Mouse (Mus musculus) hindbrain, embryonic 11.5 days (tissue): ENCODE measurements around the gene Insig1. TPM values are rescaled to one million over a fixed set of nuclear protein-coding genes. Genes with fewer than 3 reads are reported as not detected.

Experiments used
- ATAC-seq: fragments of 200-750 bp; cut with Nextera tagmentation; 2 replicates; pipeline ENCODE4 v1.8.0; 2017; ENCODE audit warnings: mild to moderate bottlenecking, moderate TSS enrichment, moderate library complexity; ENCODE audit not compliant: low FRiP score
- DNase-seq: peaks from one replicate; pipeline ENCODE4 v3.0.0-alpha.2; 2015; ENCODE audit warnings: low spot score
- H3K27ac ChIP-seq: fragments of 300-500 bp; sonication (generic); 2 replicates; pipeline ENCODE4 v1.5.1; 2014; ENCODE audit warnings: mild to moderate bottlenecking, low read depth, low read length
- H3K27me3 ChIP-seq: fragments of 300-500 bp; sonication (generic); 2 replicates; pipeline ENCODE4 v1.6.1; 2014; ENCODE audit warnings: mild to moderate bottlenecking, low read length, moderate library complexity, mixed read lengths; ENCODE audit not compliant: control insufficient read depth, insufficient read depth
- H3K36me3 ChIP-seq: fragments of 300-500 bp; sonication (generic); 2 replicates; pipeline ENCODE4 v1.6.1; 2014; ENCODE audit warnings: mild to moderate bottlenecking, low read length, moderate library complexity, mixed read lengths; ENCODE audit not compliant: control insufficient read depth, insufficient read depth
- H3K4me1 ChIP-seq: fragments of 300-500 bp; sonication (generic); replicated peaks from 2 replicates; pipeline ENCODE4 v1.6.1; 2014; ENCODE audit warnings: low read length, mixed read lengths; ENCODE audit not compliant: control insufficient read depth, insufficient read depth
- H3K4me2 ChIP-seq: fragments of 300-500 bp; sonication (generic); replicated peaks from 2 replicates; pipeline ENCODE4 v1.6.1; 2014; ENCODE audit warnings: mild to moderate bottlenecking, low read depth, low read length
- H3K4me3 ChIP-seq: fragments of 300-500 bp; sonication (generic); 2 replicates; pipeline ENCODE4 v1.5.1; 2014; ENCODE audit warnings: low read depth, low read length
- H3K9ac ChIP-seq: fragments of 300-500 bp; sonication (generic); 2 replicates; pipeline ENCODE4 v1.6.1; 2014; ENCODE audit warnings: low read depth, low read length
- H3K9me3 ChIP-seq: fragments of 300-500 bp; sonication (generic); 2 replicates; pipeline ENCODE4 v1.6.1; 2016; ENCODE audit warnings: low read length; ENCODE audit not compliant: control insufficient read depth
- WGBS: fragments of 180-500 bp; shearing (Covaris S2); extraction: QIAGEN DNeasy Blood & Tissue Kit; methylation state at CpG from one replicate; pipeline ENCODE4 v1.1.7; 2014; 5-methylcytosine and 5-hydroxymethylcytosine counted together
- polyA plus RNA-seq: library from polyadenylated mRNA; unstranded; fragments of >200 nt; fragmentation: Nextera tagmentation; extraction: Ambion mirVana; gene quantifications from 2 replicates; pipeline ENCODE4 v1.2.1, GENCODE M21; 2014

Gene Insig1
- polyA plus RNA-seq, result 118 and 128 TPM in 2 replicates

GRCm38 (mm10) chr5:28070828-28071455 lies at the start of gene Insig1:
Insig1 (plus strand) TSS chr5:28071363.
- 0% methylated on average over 47 of the region's 64 CpGs for WGBS
- DNase-seq (peak; percentile 99), ATAC-seq (peak; percentile 95)
- Histone ChIP-seq H3K36me3 (peaks cover 14% of the 10 kb centered on the region), H3K9me3 (no peaks in the 10 kb centered on the region), H3K4me1 (peaks cover 11% of the 10 kb centered on the region), H3K4me2 (peak within 1 kb of the TSS; percentile 78), H3K9ac (peak within 1 kb of the TSS; percentile 87), H3K27me3 (no peaks in the 10 kb centered on the region), H3K4me3 (peak within 1 kb of the TSS; percentile 92), H3K27ac (peak within 1 kb of the TSS; percentile 97)

GRCm38 (mm10) chr5:28023452-28023851 lies 47.7 kb upstream of the Insig1 start:
- no peaks in the 10 kb centered on the region for H3K27me3 ChIP-seq
- H3K4me1 ChIP-seq, result no peaks in the 10 kb centered on the region
- no peaks in the 10 kb centered on the region for H3K36me3 ChIP-seq
- H3K27ac ChIP-seq, result no peak overlapping the region
- H3K4me3 ChIP-seq, result no peak overlapping the region
- 73% methylated on average over 2 of the region's 2 CpGs for WGBS
- no peak overlapping the region for H3K9ac ChIP-seq
- no peak for DNase-seq
- no peak overlapping the region for H3K4me2 ChIP-seq
- no peak for ATAC-seq
- no peaks in the 10 kb centered on the region for H3K9me3 ChIP-seq

- Histone ChIP-seq H3K27ac (no peak overlapping the region), H3K4me3 (no peak overlapping the region), H3K9me3 (no peaks in the 10 kb centered on the region), H3K36me3 (no peaks in the 10 kb centered on the region), H3K4me2 (no peak overlapping the region), H3K9ac (no peak overlapping the region), H3K27me3 (no peaks in the 10 kb centered on the region), H3K4me1 (no peaks in the 10 kb centered on the region)
- WGBS, result 86% methylated on average over 3 of the region's 3 CpGs
- DNase-seq (no peak), ATAC-seq (no peak)
Measured at GRCm38 (mm10) chr5:28031577-28032236, 39.5 kb upstream of the Insig1 start.

GRCm38 (mm10) chr5:28032866-28033265 lies 38.3 kb upstream of the Insig1 start:
- DNase-seq, result no peak

GRCm38 (mm10) chr5:28033281-28033680 lies 37.9 kb upstream of the Insig1 start:
- ATAC-seq, result no peak
- H3K27ac ChIP-seq, result no peak overlapping the region
- H3K9ac ChIP-seq, result no peak overlapping the region
- H3K9me3 ChIP-seq, result no peaks in the 10 kb centered on the region
- H3K36me3 ChIP-seq, result no peaks in the 10 kb centered on the region
- 90% methylated on average over 5 of the region's 5 CpGs for WGBS
- H3K4me2 ChIP-seq, result no peak overlapping the region
- no peak for DNase-seq
- no peaks in the 10 kb centered on the region for H3K27me3 ChIP-seq
- H3K4me1 ChIP-seq, result no peaks in the 10 kb centered on the region
- H3K4me3 ChIP-seq, result no peak overlapping the region

More at GRCm38 (mm10) chr5:28032866-28033265, 38.3 kb upstream of the Insig1 start:
- WGBS, result 89% methylated on average over 10 of the region's 10 CpGs
- Histone ChIP-seq H3K4me1 (no peaks in the 10 kb centered on the region), H3K4me3 (no peak overlapping the region), H3K9me3 (no peaks in the 10 kb centered on the region), H3K27me3 (no peaks in the 10 kb centered on the region), H3K36me3 (no peaks in the 10 kb centered on the region), H3K4me2 (no peak overlapping the region), H3K9ac (no peak overlapping the region), H3K27ac (no peak overlapping the region)
- no peak for ATAC-seq

GRCm38 (mm10) chr5:28033826-28034225 lies 37.3 kb upstream of the Insig1 start:
- Histone ChIP-seq H3K9me3 (no peaks in the 10 kb centered on the region), H3K36me3 (no peaks in the 10 kb centered on the region), H3K27ac (no peak overlapping the region), H3K4me2 (no peak overlapping the region), H3K4me1 (no peaks in the 10 kb centered on the region), H3K27me3 (no peaks in the 10 kb centered on the region), H3K4me3 (no peak overlapping the region), H3K9ac (no peak overlapping the region)
- DNase-seq, result no peak
- WGBS, result 91% methylated on average over 5 of the region's 5 CpGs
- ATAC-seq, result no peak

GRCm38 (mm10) chr5:28036011-28036410 lies 35.2 kb upstream of the Insig1 start:
- DNase-seq (no peak), ATAC-seq (no peak)
- H3K36me3 ChIP-seq, result no peaks in the 10 kb centered on the region

GRCm38 (mm10) chr5:28036518-28036917 lies 34.6 kb upstream of the Insig1 start:
- Histone ChIP-seq H3K27ac (no peak overlapping the region), H3K4me3 (no peak overlapping the region), H3K36me3 (no peaks in the 10 kb centered on the region), H3K4me2 (no peak overlapping the region), H3K27me3 (no peaks in the 10 kb centered on the region), H3K9me3 (no peaks in the 10 kb centered on the region), H3K4me1 (no peaks in the 10 kb centered on the region), H3K9ac (no peak overlapping the region)
- WGBS, result 89% methylated on average over 1 of the region's 1 CpGs
- no peak for DNase-seq
- ATAC-seq, result no peak

More at GRCm38 (mm10) chr5:28036011-28036410, 35.2 kb upstream of the Insig1 start:
- no peaks in the 10 kb centered on the region for H3K4me1 ChIP-seq
- no peak overlapping the region for H3K4me2 ChIP-seq
- no peaks in the 10 kb centered on the region for H3K27me3 ChIP-seq
- H3K4me3 ChIP-seq, result no peak overlapping the region
- no peaks in the 10 kb centered on the region for H3K9me3 ChIP-seq
- no peak overlapping the region for H3K27ac ChIP-seq
- no peak overlapping the region for H3K9ac ChIP-seq
- WGBS, result 67% methylated on average over 1 of the region's 1 CpGs

- no peak overlapping the region for H3K4me2 ChIP-seq
- H3K4me1 ChIP-seq, result no peaks in the 10 kb centered on the region
- H3K9ac ChIP-seq, result no peak overlapping the region
- H3K36me3 ChIP-seq, result no peaks in the 10 kb centered on the region
- DNase-seq (no peak), ATAC-seq (no peak)
- H3K9me3 ChIP-seq, result no peaks in the 10 kb centered on the region
- H3K27ac ChIP-seq, result no peak overlapping the region
- H3K27me3 ChIP-seq, result no peaks in the 10 kb centered on the region
- no peak overlapping the region for H3K4me3 ChIP-seq
- WGBS, result 46% methylated on average over 3 of the region's 3 CpGs
Measured at GRCm38 (mm10) chr5:28037172-28037591, 34.0 kb upstream of the Insig1 start.
